Mouse (Mus musculus) inflammation-experienced regulatory T-cells, adult 6 months (primary cell): Measurements from ENCODE around the gene Trabd2b. TPM values are rescaled to one million over a fixed set of nuclear protein-coding genes. Genes with fewer than 3 reads are reported as not detected.

Source experiments
- ATAC-seq: one replicate; pipeline ENCODE4 v1.8.0; 2017
- polyA plus RNA-seq, 3 experiments: library from polyadenylated mRNA; unstranded; fragments of 100-300 nt; shearing (Covaris generic); gene quantifications; one replicate each; pipeline ENCODE4 v1.2.1; 2017

The Trabd2b gene
- polyA plus RNA-seq, 3 experiments from 2014 or later, result not detected

- ATAC-seq, result no peak
Observed at GRCm38 (mm10) chr4:114495688-114496426, 89.3 kb downstream of the Trabd2b start.

GRCm38 (mm10) chr4:114499650-114500049 is 93.1 kb downstream of the Trabd2b start:
- ATAC-seq, result no peak

GRCm38 (mm10) chr4:114500317-114500716 is 93.8 kb downstream of the Trabd2b start:
- no peak for ATAC-seq

DNA sequence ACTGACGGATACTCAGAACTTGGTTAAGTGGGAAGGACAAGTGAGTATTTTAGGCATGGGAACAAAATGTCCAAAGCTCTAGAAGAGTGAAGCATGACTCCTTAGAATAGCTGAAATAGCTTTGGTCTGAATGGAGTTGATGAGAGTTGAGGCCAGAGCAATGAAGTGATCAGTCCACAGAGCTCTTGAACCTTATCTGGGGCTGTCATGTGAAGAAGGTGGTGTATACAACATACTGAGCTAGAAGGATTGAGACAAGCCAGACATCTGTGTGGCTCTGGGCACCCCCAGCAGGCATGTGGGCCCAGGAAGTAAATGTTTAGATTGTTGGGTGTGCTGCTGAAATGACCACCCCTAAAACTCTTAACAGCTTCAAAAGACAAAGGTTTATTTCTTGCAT is 94.5 kb downstream of the Trabd2b start:
- ATAC-seq, result no peak

DNA sequence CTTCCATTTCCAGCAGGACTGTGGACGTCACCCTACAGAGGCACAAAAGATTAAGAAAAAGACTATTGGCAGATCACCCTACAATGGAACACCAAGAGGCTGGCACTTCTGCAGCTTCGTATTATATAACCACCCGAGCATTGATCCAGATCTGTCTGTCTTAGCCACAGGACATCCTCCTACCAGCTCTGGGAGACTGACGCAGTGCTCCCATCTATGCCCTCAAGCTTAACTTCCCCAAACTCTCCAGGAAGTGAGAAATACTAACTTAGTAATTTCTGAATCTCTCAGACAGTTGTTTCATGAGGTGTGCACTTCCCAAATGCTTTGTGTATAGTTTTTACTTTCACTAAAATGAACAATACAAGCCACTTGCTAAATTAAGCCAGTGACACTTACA is 95.1 kb downstream of the Trabd2b start:
- ATAC-seq, result no peak

DNA sequence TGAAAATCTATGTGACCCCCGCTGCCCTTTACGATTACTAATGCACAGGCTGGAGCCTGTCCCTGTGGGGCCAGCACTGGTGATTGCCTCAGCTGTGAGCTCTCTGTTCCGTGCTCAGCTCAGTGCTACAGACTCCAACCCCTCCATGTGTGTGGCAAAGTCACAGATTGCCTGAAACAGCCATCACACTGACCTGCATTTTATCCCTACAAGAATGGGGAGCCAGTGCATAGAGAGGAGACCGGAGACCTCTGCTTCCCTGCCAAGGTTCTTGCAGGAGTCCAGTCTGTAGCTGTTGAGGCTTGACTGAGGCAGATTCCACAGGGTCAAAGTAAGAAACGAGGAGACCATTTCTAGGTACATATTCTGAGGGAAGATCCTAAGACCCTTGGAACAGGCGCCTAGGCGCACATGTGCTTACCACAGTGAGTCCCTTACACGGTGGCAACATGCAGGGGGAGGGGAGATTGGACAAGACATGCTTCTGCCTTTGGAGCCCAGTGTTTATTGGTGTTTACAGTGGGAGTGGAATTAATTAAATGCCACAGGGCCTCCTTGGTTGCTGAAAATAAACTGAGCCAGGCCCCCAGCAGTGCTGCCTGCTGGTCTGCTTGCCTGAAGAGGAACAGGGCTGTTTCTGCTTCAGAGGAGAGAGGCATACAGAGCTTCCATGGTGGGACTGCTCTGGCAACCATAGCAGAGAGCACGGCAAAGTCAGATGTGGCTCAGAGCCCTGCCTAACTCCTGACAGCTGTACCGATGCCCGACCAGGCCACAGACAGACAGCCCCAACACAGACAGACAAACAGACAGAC is 97.9 kb downstream of the Trabd2b start:
- ATAC-seq, result no peak

DNA sequence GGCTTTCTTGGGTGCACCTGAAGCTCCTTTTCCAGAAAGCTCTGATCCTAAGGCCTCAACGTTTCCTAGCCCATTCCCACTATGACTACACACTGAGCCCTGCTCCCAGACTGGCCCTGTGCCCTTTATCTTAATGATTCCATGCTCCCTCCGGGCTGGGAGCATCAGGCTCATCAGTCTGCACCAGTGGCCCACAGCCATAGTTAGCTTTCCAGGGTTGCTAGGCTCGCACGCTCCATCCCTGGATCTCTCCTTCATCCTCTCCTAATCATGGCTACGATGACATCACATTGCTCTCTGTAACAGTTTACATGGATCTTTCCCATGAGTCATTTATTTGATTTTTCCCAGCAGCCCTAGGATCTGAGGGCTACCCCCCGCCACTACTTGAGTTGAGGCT is 103.1 kb downstream of the Trabd2b start:
- ATAC-seq, result no peak

DNA sequence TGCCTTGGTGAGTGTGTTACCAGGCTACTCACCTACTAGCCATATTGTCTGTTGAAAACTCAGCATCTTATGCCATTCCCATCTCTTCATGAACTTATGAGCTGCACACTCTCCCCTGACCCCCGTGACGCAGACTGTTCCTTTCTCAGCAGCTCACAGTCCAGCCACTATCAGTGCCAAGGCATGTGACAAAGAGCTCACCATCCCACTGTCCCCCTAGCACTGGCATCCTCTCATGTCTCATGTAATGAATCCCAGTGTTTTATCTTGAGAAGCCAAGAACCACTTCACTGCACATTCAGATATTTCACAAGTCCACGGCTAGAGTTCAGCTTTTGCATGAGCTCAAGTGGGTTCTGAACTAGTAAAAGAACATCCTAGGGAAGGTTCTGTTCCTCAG is 105.1 kb downstream of the Trabd2b start:
- no peak for ATAC-seq

GRCm38 (mm10) chr4:114513149-114513548 is 106.6 kb downstream of the Trabd2b start:
- ATAC-seq, result no peak

DNA sequence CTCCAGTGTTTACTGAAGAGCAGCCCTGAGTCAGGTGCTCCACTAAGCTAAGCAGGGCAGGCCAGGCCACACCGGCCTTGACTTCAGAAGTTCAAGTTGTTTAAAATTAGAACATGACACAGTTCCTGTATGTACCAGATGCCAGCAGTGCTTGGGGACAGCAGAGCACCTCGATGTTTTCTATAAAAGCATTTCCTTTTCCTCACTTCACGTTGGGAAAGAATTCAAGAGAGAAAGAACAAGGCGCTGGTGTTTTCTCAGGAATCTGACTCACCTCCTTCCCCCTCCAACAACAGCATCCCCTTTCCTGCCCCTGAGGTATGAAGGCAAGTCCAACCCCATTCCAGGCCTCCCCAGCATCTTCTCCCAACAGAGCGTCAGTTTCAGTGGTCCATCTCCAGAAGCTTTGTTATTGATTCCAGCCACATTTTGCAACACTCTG is 108.8 kb downstream of the Trabd2b start:
- ATAC-seq, result no peak

- no peak for ATAC-seq
Observed at GRCm38 (mm10) chr4:114516651-114517050, 110.1 kb downstream of the Trabd2b start.

- no peak for ATAC-seq
Observed at GRCm38 (mm10) chr4:114518061-114518460, 111.5 kb downstream of the Trabd2b start.

DNA sequence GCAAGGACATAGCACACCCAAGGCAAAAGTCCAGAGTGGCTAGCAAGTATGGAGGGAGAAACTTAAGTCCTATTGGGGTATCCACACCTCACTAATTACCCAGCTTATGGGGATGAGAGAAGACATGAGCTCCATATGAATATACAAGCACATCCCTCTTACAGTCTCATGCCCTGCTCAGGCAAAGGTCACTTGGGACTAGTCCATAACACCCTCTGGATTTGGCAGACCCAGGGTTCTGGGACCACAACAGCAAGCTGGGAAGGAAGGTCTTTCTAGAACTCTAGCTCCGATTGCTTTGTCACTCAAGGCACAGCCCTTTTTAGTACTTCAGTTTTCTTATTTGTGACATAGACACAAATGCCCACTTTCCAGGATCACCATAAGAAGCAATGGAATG is 112.0 kb downstream of the Trabd2b start:
- no peak for ATAC-seq

- ATAC-seq, result no peak
Observed at GRCm38 (mm10) chr4:114519321-114519720, 112.8 kb downstream of the Trabd2b start.

DNA sequence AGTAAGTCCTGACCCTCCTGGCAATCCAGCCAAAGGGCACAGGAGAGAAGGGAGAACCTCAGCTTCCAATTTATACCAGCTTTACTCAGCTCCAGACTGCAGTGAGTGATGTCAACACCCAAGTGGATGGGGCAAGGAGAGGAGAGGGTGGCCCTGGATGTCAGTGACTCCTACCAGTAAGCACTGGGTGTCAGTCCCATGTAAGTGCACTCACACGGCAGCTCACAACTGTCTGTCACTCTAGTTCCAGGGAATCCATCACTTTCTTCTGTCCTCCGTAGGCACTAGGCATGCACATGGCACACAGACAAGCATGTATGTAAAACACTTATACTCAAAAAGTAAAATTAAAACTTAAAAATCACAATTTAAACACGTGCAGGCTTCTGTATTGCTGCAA is 113.4 kb downstream of the Trabd2b start:
- ATAC-seq, result no peak

DNA sequence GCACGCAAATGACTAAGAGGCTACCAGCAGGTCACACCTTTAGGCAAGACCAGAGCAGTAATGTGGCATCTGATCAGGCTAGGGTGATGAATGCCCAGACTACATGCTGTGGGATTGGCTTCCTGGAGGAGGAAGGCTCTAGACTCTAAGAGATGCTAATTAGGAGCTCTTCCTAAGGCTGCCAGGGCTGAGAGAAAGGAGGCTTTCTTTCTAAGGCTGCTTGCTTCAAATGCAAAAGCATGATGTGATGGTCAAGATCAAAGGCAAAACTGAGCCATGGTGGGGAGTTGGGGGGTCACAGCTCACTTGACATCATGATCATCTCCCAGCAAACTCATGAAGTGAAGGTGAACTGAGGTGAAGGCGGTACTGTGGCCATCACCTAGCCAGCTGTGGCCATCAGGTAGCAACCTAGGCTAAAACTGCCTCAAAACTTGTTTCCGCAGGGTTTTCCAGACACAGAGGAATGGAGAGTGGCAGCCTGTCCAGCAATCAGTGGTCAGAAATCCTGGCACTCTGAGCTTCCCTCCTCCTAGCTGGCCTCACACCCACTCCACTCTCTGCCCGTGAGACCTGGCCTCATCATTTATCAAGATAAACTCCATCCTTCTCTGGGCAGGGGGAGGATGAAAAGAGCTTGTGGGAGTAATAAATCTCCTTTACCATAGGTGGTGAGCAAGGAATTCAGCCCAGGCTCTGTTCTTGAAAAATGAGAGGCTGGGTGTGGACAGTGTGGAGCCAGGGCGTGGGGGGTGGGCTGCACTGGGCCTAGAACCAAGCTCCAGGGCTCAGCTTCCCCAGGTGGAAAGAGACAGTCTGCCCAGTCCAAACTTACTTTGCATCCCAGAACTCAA is 117.0 kb downstream of the Trabd2b start:
- ATAC-seq, result no peak

GRCm38 (mm10) chr4:114531591-114531990 is 125.1 kb downstream of the Trabd2b start:
- ATAC-seq, result no peak

- no peak for ATAC-seq
Observed at GRCm38 (mm10) chr4:114533894-114534754, 127.6 kb downstream of the Trabd2b start.

DNA sequence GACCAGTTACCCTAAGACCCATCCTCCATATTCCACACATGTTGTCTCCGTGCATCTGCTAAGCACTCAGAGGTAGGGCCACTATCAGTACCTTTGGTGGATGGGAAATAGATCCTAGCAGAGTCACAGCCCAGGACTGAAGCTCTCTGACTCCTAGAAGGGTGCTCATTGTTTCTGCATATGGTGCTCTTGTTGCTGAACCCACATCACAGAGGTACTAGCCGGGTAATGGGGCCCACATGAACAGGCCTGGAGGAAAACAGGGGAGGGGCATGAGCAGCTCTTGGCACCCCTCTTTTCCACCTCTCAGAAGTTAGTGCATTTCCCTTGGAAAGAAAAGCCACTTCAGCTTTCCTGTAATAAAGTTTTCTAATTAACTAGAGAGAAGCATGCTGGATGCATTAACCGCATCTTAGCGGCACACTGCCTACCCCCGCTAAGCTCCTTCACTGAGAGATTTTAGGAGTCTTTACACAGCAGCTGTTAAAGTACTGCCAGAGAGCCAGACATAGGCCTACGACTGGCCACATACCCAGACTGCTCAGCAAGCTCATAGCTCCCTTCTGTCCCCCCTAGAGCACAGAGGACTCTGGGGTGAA is 131.0 kb downstream of the Trabd2b start:
- ATAC-seq, result no peak

GRCm38 (mm10) chr4:114540031-114540430 is 133.5 kb downstream of the Trabd2b start:
- ATAC-seq, result no peak

- ATAC-seq, result no peak
Observed at GRCm38 (mm10) chr4:114541221-114541620, 134.7 kb downstream of the Trabd2b start.

- ATAC-seq, result no peak
Observed at GRCm38 (mm10) chr4:114542136-114542535, 135.6 kb downstream of the Trabd2b start.
